Mouse (Mus musculus) E14TG2a.4 (cell line): ENCODE measurements around the gene Fam208a.

Source experiments
- CTCF ChIP-seq: conservative IDR thresholded peaks from 2 replicates; pipeline ENCODE4 v1.5.1; 2014; ENCODE audit warnings: low read length
- NANOG ChIP-seq: IDR thresholded peaks from 2 replicates; pipeline ENCODE4 v1.6.1; 2014; ENCODE audit warnings: borderline replicate concordance, low read length, mixed read lengths
- POU5F1 ChIP-seq: IDR thresholded peaks from 2 replicates; pipeline ENCODE4 v1.6.1; 2014; ENCODE audit warnings: low read length, borderline replicate concordance

DNA sequence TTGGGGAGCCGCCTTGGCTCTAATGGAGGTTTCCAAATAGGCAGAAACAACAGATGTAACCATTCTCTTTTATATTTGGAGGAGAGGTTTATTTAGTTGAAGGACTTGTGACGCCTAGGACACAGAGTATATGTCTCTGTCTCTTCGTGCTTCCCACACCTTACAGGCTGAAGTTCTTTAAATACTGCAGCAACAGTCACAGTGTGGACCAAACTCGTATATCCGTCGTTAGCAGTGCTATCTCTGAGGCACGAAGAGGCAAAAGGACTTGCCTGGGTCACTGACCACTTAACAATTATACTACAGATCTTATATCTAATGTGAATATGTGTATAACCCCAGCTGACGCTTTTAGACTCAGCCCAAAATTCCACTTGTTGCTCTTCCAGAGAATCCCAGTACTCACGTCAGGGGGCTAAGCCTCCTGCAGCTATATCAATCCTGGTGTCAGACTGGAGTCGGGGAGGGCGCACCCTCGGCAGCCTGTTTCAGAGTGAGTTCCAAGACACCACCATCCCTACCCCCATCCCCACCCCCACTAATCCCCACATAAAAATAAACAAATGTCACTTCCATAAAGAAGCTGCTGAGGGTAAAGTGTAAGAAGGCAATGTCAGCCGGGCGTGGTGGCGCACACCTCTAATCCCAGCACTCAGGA is 80.1 kb downstream of the Fam208a start:
- TF ChIP-seq POU5F1 (no peak), CTCF (no peak), NANOG (no peak)
